ENCODE assay signal across 29 mouse cellular contexts in the genomic region with DNA sequence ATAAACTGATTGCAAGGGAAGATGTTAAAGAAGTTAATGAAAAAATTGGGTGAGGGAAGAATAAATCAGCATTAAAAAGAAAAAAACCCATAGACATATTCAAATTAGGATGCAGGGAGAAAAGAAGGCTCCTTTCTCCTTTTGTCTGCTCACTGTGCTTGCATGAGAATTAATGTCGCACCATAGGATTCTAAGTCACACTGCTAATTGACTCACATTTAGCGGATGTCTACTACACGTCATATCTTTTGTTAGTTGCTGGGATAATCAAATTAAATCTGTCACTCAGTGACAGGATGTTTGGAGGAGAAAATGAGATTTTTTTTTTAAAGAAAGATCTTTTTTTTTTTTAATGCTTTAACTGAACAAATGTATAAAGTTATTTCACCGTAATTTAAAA. TPM values are rescaled to one million over a fixed set of nuclear protein-coding genes. Genes with fewer than 3 reads are reported as not detected.
DNase-seq lines count a peak whose midpoint lies in the region; ATAC-seq lines count a peak whose summit lies in the region.
"Had no signal": no experiment of that assay in that cellular context is flagged by ENCODE, and none has a peak within 500 bp of the region (broad histone marks: within the 10 kb centered on the region; RNA-seq: fewer than 3 reads in every experiment).

No protein-coding gene starts in this region.

- H3K4me2 ChIP-seq in hindbrain, embryonic 12.5 days (replicated peaks): no peak overlapping the region
- no peak overlapping the region for H3K4me2 ChIP-seq in hindbrain, embryonic 16.5 days (ENCODE audit: low read length)
- no peak overlapping the region for H3K4me2 ChIP-seq in neural tube, embryonic 12.5 days (replicated peaks)
- H3K4me2 ChIP-seq in neural tube, embryonic 15.5 days: no peak overlapping the region
- no peak overlapping the region for H3K4me2 ChIP-seq in forebrain, embryonic 16.5 days (ENCODE audit: low read length)
- H3K4me2 ChIP-seq: embryonic facial prominence, embryonic 15.5 days; hindbrain, embryonic 15.5 days; intestine, embryonic 15.5 days; limb, embryonic 12.5 days; liver, embryonic 15.5 days; lung, embryonic 14.5 days had no signal

- H3K4me3 ChIP-seq in hindbrain, embryonic 12.5 days: no peak overlapping the region
- no peak overlapping the region for H3K4me3 ChIP-seq in hindbrain, embryonic 16.5 days (ENCODE audit: low read length)
- no peak overlapping the region for H3K4me3 ChIP-seq in neural tube, embryonic 12.5 days
- H3K4me3 ChIP-seq in neural tube, embryonic 15.5 days (replicated peaks): no peak overlapping the region
- H3K4me3 ChIP-seq in forebrain, embryonic 16.5 days (replicated peaks; ENCODE audit: low read length): no peak overlapping the region
- H3K4me3 ChIP-seq: embryonic facial prominence, embryonic 10.5 days; embryonic facial prominence, embryonic 15.5 days; hindbrain, embryonic 15.5 days; intestine, embryonic 15.5 days; layer of hippocampus, adult 2 months; left cerebral cortex, adult 2 months; limb, embryonic 12.5 days; liver, embryonic 15.5 days had no signal

- 39% methylated on average over 4 of the region's 4 CpGs for WGBS in hindbrain, embryonic 12.5 days
- whole genome bisulfite sequencing in hindbrain, embryonic 16.5 days: 24% methylated on average over 4 of the region's 4 CpGs
- WGBS in neural tube, embryonic 12.5 days: 48% methylated on average over 4 of the region's 4 CpGs
- WGBS in neural tube, embryonic 15.5 days: 35% methylated on average over 4 of the region's 4 CpGs
- 13% methylated on average over 4 of the region's 4 CpGs for WGBS in forebrain, embryonic 16.5 days

- ATAC-seq in hindbrain, embryonic 12.5 days (ENCODE audit: low FRiP score): peak; percentile 49; the same call in 1 of the 2 replicates
- ATAC-seq in hindbrain, embryonic 16.5 days: no peak
- 0 out of 2 replicates have a peak, but pooled peaks have one; percentile 42 for ATAC-seq in neural tube, embryonic 12.5 days (ENCODE audit: low FRiP score, low read depth)
- ATAC-seq in neural tube, embryonic 15.5 days (ENCODE audit: low FRiP score): no peak
- ATAC-seq in forebrain, embryonic 16.5 days: peak; percentile 93
- no peak for ATAC-seq in granulocyte monocyte progenitor cell, adult 5-6 weeks (replicated peaks; ENCODE audit: poor library complexity, severe bottlenecking)
- ATAC-seq: intestine, embryonic 15.5 days; Patski had no signal

- 0 out of 2 replicates have a peak, but pooled peaks cover 4% of the 10 kb centered on the region for H3K4me1 ChIP-seq in hindbrain, embryonic 12.5 days
- H3K4me1 ChIP-seq in hindbrain, embryonic 16.5 days (ENCODE audit: control insufficient read depth, insufficient read depth, low read depth, low read length): no peaks in the 10 kb centered on the region; the same call in 1 of the 2 replicates
- H3K4me1 ChIP-seq in neural tube, embryonic 12.5 days: no peaks in the 10 kb centered on the region
- H3K4me1 ChIP-seq in neural tube, embryonic 15.5 days: no peaks in the 10 kb centered on the region
- peaks cover 7% of the 10 kb centered on the region for H3K4me1 ChIP-seq in forebrain, embryonic 16.5 days (replicated peaks; ENCODE audit: control insufficient read depth, insufficient read depth, low read length)
- H3K4me1 ChIP-seq: embryonic facial prominence, embryonic 10.5 days; embryonic facial prominence, embryonic 15.5 days; intestine, embryonic 15.5 days; limb, embryonic 12.5 days; liver, embryonic 15.5 days had no signal

- H3K27me3 ChIP-seq in hindbrain, embryonic 12.5 days: no peaks in the 10 kb centered on the region
- no peaks in the 10 kb centered on the region for H3K27me3 ChIP-seq in hindbrain, embryonic 16.5 days (replicated peaks; ENCODE audit: control insufficient read depth, insufficient read depth, low read length)
- H3K27me3 ChIP-seq in neural tube, embryonic 12.5 days (replicated peaks): no peaks in the 10 kb centered on the region
- no peaks in the 10 kb centered on the region for H3K27me3 ChIP-seq in neural tube, embryonic 15.5 days (replicated peaks)
- H3K27me3 ChIP-seq in forebrain, embryonic 16.5 days (replicated peaks; ENCODE audit: control insufficient read depth, insufficient read depth, low read length): no peaks in the 10 kb centered on the region
- H3K27me3 ChIP-seq: embryonic facial prominence, embryonic 15.5 days; hindbrain, embryonic 15.5 days; intestine, embryonic 15.5 days; limb, embryonic 12.5 days; liver, embryonic 15.5 days; Patski had no signal

- no peak overlapping the region for H3K9ac ChIP-seq in hindbrain, embryonic 12.5 days
- no peak overlapping the region for H3K9ac ChIP-seq in hindbrain, embryonic 16.5 days (ENCODE audit: low read depth, low read length)
- H3K9ac ChIP-seq in neural tube, embryonic 12.5 days: no peak overlapping the region
- H3K9ac ChIP-seq in neural tube, embryonic 15.5 days (replicated peaks): no peak overlapping the region
- H3K9ac ChIP-seq in forebrain, embryonic 16.5 days (replicated peaks; ENCODE audit: low read depth, low read length): no peak overlapping the region
- H3K9ac ChIP-seq: embryonic facial prominence, embryonic 15.5 days; hindbrain, embryonic 15.5 days; intestine, embryonic 15.5 days; limb, embryonic 12.5 days; liver, embryonic 15.5 days; lung, embryonic 14.5 days had no signal

- no peak for DNase-seq in gastrocnemius, adult 8-10 months (ENCODE audit: low spot score in 2 of 2)
- DNase-seq in embryo, embryonic 11 days: no peak
- DNase-seq: adrenal gland, postnatal 10 days; cerebellum, adult 2 months; cerebellum, postnatal 14 days; gastrocnemius, postnatal 10 days; heart, postnatal 14 days; kidney, adult 2 months; kidney, postnatal 36 days; lung, postnatal 14 days; right cerebral cortex, postnatal 25 days; spleen, adult 18-20 months; thymus, postnatal 14 days had no signal

- H3K9me3 ChIP-seq in hindbrain, embryonic 12.5 days (replicated peaks): no peaks in the 10 kb centered on the region
- H3K9me3 ChIP-seq in hindbrain, embryonic 16.5 days (ENCODE audit: control insufficient read depth, low read length): no peaks in the 10 kb centered on the region
- no peaks in the 10 kb centered on the region for H3K9me3 ChIP-seq in neural tube, embryonic 12.5 days
- no peaks in the 10 kb centered on the region for H3K9me3 ChIP-seq in neural tube, embryonic 15.5 days (replicated peaks)
- no peaks in the 10 kb centered on the region for H3K9me3 ChIP-seq in forebrain, embryonic 16.5 days (ENCODE audit: control insufficient read depth, low read length)
- H3K9me3 ChIP-seq: embryonic facial prominence, embryonic 10.5 days; embryonic facial prominence, embryonic 15.5 days; hindbrain, embryonic 15.5 days; intestine, embryonic 15.5 days; limb, embryonic 12.5 days; liver, embryonic 15.5 days had no signal

- H3K36me3 ChIP-seq in hindbrain, embryonic 12.5 days: no peaks in the 10 kb centered on the region
- H3K36me3 ChIP-seq in hindbrain, embryonic 16.5 days (ENCODE audit: control insufficient read depth, insufficient read depth, low read length): no peaks in the 10 kb centered on the region
- no peaks in the 10 kb centered on the region for H3K36me3 ChIP-seq in neural tube, embryonic 12.5 days
- H3K36me3 ChIP-seq in neural tube, embryonic 15.5 days: no peaks in the 10 kb centered on the region
- no peaks in the 10 kb centered on the region for H3K36me3 ChIP-seq in forebrain, embryonic 16.5 days (ENCODE audit: control insufficient read depth, insufficient read depth)
- H3K36me3 ChIP-seq: embryonic facial prominence, embryonic 10.5 days; embryonic facial prominence, embryonic 15.5 days; hindbrain, embryonic 15.5 days; intestine, embryonic 15.5 days; limb, embryonic 12.5 days; liver, embryonic 15.5 days had no signal

- H3K27ac ChIP-seq in hindbrain, embryonic 12.5 days: no peak overlapping the region
- H3K27ac ChIP-seq in hindbrain, embryonic 16.5 days (ENCODE audit: low read depth, low read length): no peak overlapping the region
- no peak overlapping the region for H3K27ac ChIP-seq in neural tube, embryonic 12.5 days
- no peak overlapping the region for H3K27ac ChIP-seq in neural tube, embryonic 15.5 days (replicated peaks)
- H3K27ac ChIP-seq in forebrain, embryonic 16.5 days (ENCODE audit: low read length): no peak overlapping the region; the same call in 1 of the 2 replicates
- H3K27ac ChIP-seq: embryonic facial prominence, embryonic 10.5 days; embryonic facial prominence, embryonic 15.5 days; hindbrain, embryonic 15.5 days; intestine, embryonic 15.5 days; layer of hippocampus, adult 2 months; left cerebral cortex, adult 2 months; limb, embryonic 12.5 days; liver, embryonic 15.5 days had no signal

RNA-seq across cellular contexts. Expression of a gene that starts 45.6 kb away (rescaled TPM):
- polyA plus RNA-seq in hindbrain, embryonic 12.5 days (2016; fragmentation: Nextera tagmentation; extraction: Ambion mirVana): 9.4 and 9.8 TPM in 2 replicates
- polyA plus RNA-seq in hindbrain, embryonic 16.5 days (2015; fragmentation: Nextera tagmentation; extraction: Ambion mirVana): 12.0 and 12.8 TPM in 2 replicates
- polyA plus RNA-seq in neural tube, embryonic 12.5 days (2016; fragmentation: Nextera tagmentation; extraction: Ambion mirVana): 8.6 and 10.8 TPM in 2 replicates
- polyA plus RNA-seq in neural tube, embryonic 15.5 days (2015; fragmentation: Nextera tagmentation; extraction: Ambion mirVana): 11.0 and 11.9 TPM in 2 replicates
- 9.3 and 10.6 TPM in 2 replicates for polyA plus RNA-seq in forebrain, embryonic 16.5 days (2015; fragmentation: Nextera tagmentation; extraction: Ambion mirVana)
- not detected in 2 replicates for total RNA-seq in granulocyte monocyte progenitor cell, adult 5-6 weeks (2014; fragmentation: Nextera tagmentation)
- not detected in 2 replicates for total RNA-seq in granulocyte monocyte progenitor cell, adult 5-6 weeks (2017)
- total RNA-seq in gastrocnemius, adult 8-10 months (2022): not detected

Comparison
In these comparisons a context has a peak if more than half of its experiments do, and no peak if none do; other contexts are left out.
1. ATAC-seq: peak in hindbrain, embryonic 12.5 days (single experiment), neural tube, embryonic 12.5 days (single experiment) and forebrain, embryonic 16.5 days (single experiment); none in hindbrain, embryonic 16.5 days (single experiment), neural tube, embryonic 15.5 days (single experiment) and granulocyte monocyte progenitor cell, adult 5-6 weeks (single experiment).